Mouse (Mus musculus) ovary, adult 2 months (tissue): ENCODE results near the gene Kcnab2. TPM values are rescaled to one million over a fixed set of nuclear protein-coding genes. Genes with fewer than 3 reads are reported as not detected.

Source experiments
- polyA plus RNA-seq: library from polyadenylated mRNA; depleted of rRNA; stranded (reverse); fragments of >200 nt; gene quantifications from 2 replicates; pipeline ENCODE4 v1.2.3, GENCODE M21; 2012; rRNA removed

The Kcnab2 gene
- polyA plus RNA-seq = 2.1 and 2.7 TPM in 2 replicates

DNA sequence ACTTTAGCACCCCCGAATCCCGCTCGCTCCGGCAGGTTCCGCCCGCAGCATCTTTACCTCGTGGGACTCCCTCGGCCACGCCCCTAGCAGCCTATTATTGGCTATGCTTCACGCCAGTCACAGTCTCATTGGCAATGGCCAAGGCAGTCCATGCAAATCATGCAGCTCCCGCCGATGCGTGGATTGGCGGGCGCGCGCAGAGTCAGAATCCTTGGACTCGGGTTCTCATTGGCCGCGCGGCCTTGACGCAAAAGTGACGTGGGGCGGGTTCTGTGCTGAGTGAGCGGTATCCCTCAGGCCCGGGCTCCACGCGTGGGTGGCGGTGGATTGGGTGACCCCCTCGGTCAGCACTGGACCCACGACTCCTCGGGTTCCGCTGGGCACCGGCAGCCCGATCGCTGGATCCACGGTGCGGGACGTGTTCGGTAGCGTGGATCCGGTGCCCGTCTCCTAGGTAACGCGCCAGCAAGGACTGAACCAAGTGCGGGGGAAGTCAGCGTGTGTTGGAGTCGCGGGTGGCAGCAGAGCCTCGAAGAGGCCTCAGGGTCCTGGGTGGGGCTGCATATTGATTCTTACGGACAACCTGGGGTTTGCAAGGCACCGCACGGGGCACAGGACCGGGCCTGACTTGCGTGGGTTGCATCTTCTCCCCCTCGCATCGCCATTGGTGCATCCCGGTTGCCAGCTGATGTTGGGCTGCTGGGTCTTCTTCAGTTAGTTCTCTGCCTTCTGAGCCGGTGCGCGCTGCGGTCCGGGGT is at the start of gene Kcnab2:
Gene Kcnab2 (minus strand): TSS at position 406 of the 758 bp plus-strand sequence.

DNA sequence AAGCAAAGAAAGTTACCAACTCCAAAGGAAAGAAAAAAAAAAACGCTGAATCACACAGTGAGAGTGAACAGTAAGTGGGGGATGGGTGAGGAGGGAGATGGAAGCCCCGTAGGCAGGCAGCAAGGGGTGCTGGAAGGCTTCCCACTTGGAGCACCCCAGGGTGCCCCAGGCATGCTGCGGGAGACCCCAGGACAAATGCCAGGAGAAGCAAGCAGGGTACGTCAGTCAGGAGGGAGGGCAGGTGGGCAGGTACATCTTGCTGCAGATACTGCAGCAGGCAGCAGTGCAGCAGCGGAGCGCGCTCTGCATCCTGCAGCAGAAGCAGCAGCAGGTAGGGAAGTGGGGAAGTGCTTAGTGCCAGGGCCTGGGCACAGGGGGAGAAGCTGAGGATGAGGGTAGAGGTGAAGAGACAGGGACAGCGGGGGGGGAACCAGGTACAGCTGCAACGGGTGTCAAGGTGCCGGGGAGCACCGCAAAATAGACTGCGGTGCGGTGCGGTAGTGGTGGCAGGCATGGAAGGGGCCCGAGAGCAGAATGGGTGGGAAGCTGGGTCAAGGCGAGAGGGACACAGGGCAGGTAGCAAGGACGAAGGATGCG is 1.1 kb downstream of the Kcnab2 start, which contains the start of gene Nphp4:
Gene Nphp4 (plus strand): TSS at position 280 of the 597 bp plus-strand sequence.

Other genes starting within 250 kb of the Kcnab2 start
- gene Gpr153, start 203.6 kb downstream of the Kcnab2 start, polyA plus RNA-seq = 80.9 and 134 TPM in 2 replicates
- gene Hes3, start 186.2 kb downstream of the Kcnab2 start, polyA plus RNA-seq = 0.09 TPM in 1 of 2 replicates, not detected in the other
- gene Icmt, start 180.6 kb downstream of the Kcnab2 start, polyA plus RNA-seq = 35.6 and 39.6 TPM in 2 replicates
- gene Rnf207, start 158.9 kb downstream of the Kcnab2 start, polyA plus RNA-seq = 4.6 and 5.5 TPM in 2 replicates
- gene Rpl22, start 152.1 kb downstream of the Kcnab2 start, polyA plus RNA-seq = 31.1 and 39.6 TPM in 2 replicates
- 0.26 and 0.30 TPM in 2 replicates for gene Chd5, start 139.2 kb downstream of the Kcnab2 start, polyA plus RNA-seq
- 6.3 and 6.4 TPM in 2 replicates for gene Nphp4, start 1.2 kb downstream of the Kcnab2 start, polyA plus RNA-seq